ENCODE assay signal across 15 mouse cellular contexts in genomic region chr13:44408619-44408959, GRCm38 (mm10).
DNase-seq lines count a peak whose midpoint lies in the region; ATAC-seq and TF ChIP-seq lines count a peak whose summit lies in the region.
"Had no signal": no experiment of that assay in that cellular context is flagged by ENCODE, and none has a peak within 500 bp of the region (broad histone marks: within the 10 kb centered on the region; RNA-seq: fewer than 3 reads in every experiment).

No protein-coding gene starts in this region.

- TF ChIP-seq EP300 in heart, adult 2 months (IDR thresholded peaks at IDR 0.05; ENCODE audit: insufficient read depth, low read depth, low read length): no peak

- 58% methylated on average over 6 of the region's 6 CpGs for WGBS in heart, adult 2 months
- 60% methylated on average over 6 of the region's 6 CpGs for WGBS in kidney, adult 2 months
- WGBS in liver, embryonic 15.5 days (ENCODE audit: insufficient replicate concordance): 62% methylated on average over 6 of the region's 6 CpGs
- 65% methylated on average over 6 of the region's 6 CpGs for WGBS in liver, embryonic 12.5 days (ENCODE audit: insufficient replicate concordance)

- H3K36me3 ChIP-seq in heart, adult 2 months (ENCODE audit: control insufficient read depth, insufficient read depth, low read length): 0 out of 2 replicates have a peak, but pooled peaks cover 2% of the 10 kb centered on the region
- H3K36me3 ChIP-seq in kidney, adult 2 months (ENCODE audit: control insufficient read depth, insufficient read depth, low read length): no peaks in the 10 kb centered on the region
- H3K36me3 ChIP-seq in liver, embryonic 15.5 days (replicated peaks): no peaks in the 10 kb centered on the region
- no peaks in the 10 kb centered on the region for H3K36me3 ChIP-seq in liver, embryonic 12.5 days
- H3K36me3 ChIP-seq: forebrain, embryonic 12.5 days; limb, embryonic 13.5 days; lung, embryonic 15.5 days; neural tube, embryonic 15.5 days; stomach, embryonic 15.5 days had no signal

- H3K79me2 ChIP-seq in heart, adult 2 months (replicated peaks; ENCODE audit: control insufficient read depth, insufficient read depth, low read length): no peaks in the 10 kb centered on the region

- H3K4me2 ChIP-seq in liver, embryonic 15.5 days: no peak overlapping the region
- H3K4me2 ChIP-seq in liver, embryonic 12.5 days: no peak overlapping the region
- H3K4me2 ChIP-seq: forebrain, embryonic 12.5 days; lung, embryonic 15.5 days; neural tube, embryonic 15.5 days; stomach, embryonic 15.5 days had no signal

- peak in 1 of 2 experiments; percentile 20 for DNase-seq in heart, adult 2 months
- DNase-seq in heart, postnatal 25 days (ENCODE audit: low spot score): no peak
- DNase-seq in kidney, adult 2 months: no peak
- DNase-seq in kidney, postnatal 4 days: no peak
- no peak for DNase-seq in testis, postnatal 10 days (ENCODE audit: low spot score)
- no peak for DNase-seq in thymus, adult 18-20 months

- ATAC-seq in liver, embryonic 15.5 days (ENCODE audit: insufficient read depth): no peak
- ATAC-seq in liver, embryonic 12.5 days: no peak
- ATAC-seq: midbrain, embryonic 16.5 days had no signal

- intact Hi-C loops in heart, adult 2 months (cut with DNase I): loop anchor here (2.0 to 5.0 kb wide), 3 partner anchors 36 to 180 kb away; no protein-coding TSS in a partner anchor
- intact Hi-C loops in heart, postnatal 25 days (cut with DNase I): loop anchor here (5.0 kb wide), 1 partner anchor 176 kb away; no protein-coding TSS in a partner anchor

- no peak for TF ChIP-seq CTCF in heart, adult 2 months (IDR thresholded peaks at IDR 0.05)
- TF ChIP-seq CTCF in kidney, adult 2 months (conservative IDR thresholded peaks at IDR 0.05; ENCODE audit: insufficient read depth, insufficient read length, low read depth, low read length): no peak

- H3K4me1 ChIP-seq in heart, adult 2 months (ENCODE audit: control insufficient read depth, insufficient read depth, low read length): peaks cover 11% of the 10 kb centered on the region
- peaks cover 21% of the 10 kb centered on the region for H3K4me1 ChIP-seq in kidney, adult 2 months (ENCODE audit: control insufficient read depth, insufficient read depth, low read length)
- H3K4me1 ChIP-seq in liver, embryonic 15.5 days (replicated peaks): peaks cover 7% of the 10 kb centered on the region
- peaks cover 5% of the 10 kb centered on the region; the same call in 1 of the 2 replicates for H3K4me1 ChIP-seq in liver, embryonic 12.5 days
- H3K4me1 ChIP-seq: forebrain, embryonic 12.5 days; neural tube, embryonic 15.5 days had no signal

- H3K4me3 ChIP-seq in heart, adult 2 months: no peak overlapping the region
- no peak overlapping the region for H3K4me3 ChIP-seq in kidney, adult 2 months (ENCODE audit: insufficient read depth, low read depth, low read length)
- no peak overlapping the region for H3K4me3 ChIP-seq in liver, embryonic 15.5 days (replicated peaks)
- no peak overlapping the region for H3K4me3 ChIP-seq in liver, embryonic 12.5 days
- H3K4me3 ChIP-seq: forebrain, embryonic 12.5 days; limb, embryonic 13.5 days; lung, embryonic 15.5 days; neural tube, embryonic 15.5 days; stomach, embryonic 15.5 days had no signal

- no peaks in the 10 kb centered on the region for H3K27me3 ChIP-seq in heart, adult 2 months (ENCODE audit: control insufficient read depth, insufficient read depth, low read length)
- H3K27me3 ChIP-seq in kidney, adult 2 months (replicated peaks; ENCODE audit: control insufficient read depth, insufficient read depth, low read length): no peaks in the 10 kb centered on the region
- H3K27me3 ChIP-seq in liver, embryonic 15.5 days: no peaks in the 10 kb centered on the region
- H3K27me3 ChIP-seq in liver, embryonic 12.5 days (replicated peaks): no peaks in the 10 kb centered on the region
- H3K27me3 ChIP-seq: CH12.LX; forebrain, embryonic 12.5 days; lung, embryonic 15.5 days; neural tube, embryonic 15.5 days; stomach, embryonic 15.5 days had no signal

- H3K9me3 ChIP-seq in liver, embryonic 15.5 days (replicated peaks): no peaks in the 10 kb centered on the region
- H3K9me3 ChIP-seq in liver, embryonic 12.5 days (replicated peaks): no peaks in the 10 kb centered on the region
- H3K9me3 ChIP-seq: forebrain, embryonic 12.5 days; limb, embryonic 13.5 days; lung, embryonic 15.5 days; neural tube, embryonic 15.5 days; stomach, embryonic 15.5 days had no signal

- no peak overlapping the region for H3K9ac ChIP-seq in heart, adult 2 months (ENCODE audit: low read depth, low read length)
- H3K9ac ChIP-seq in liver, embryonic 15.5 days: no peak overlapping the region
- no peak overlapping the region for H3K9ac ChIP-seq in liver, embryonic 12.5 days
- H3K9ac ChIP-seq: forebrain, embryonic 12.5 days; limb, embryonic 13.5 days; lung, embryonic 15.5 days; neural tube, embryonic 15.5 days; stomach, embryonic 15.5 days had no signal

- H3K27ac ChIP-seq in heart, adult 2 months: peak overlapping the region; percentile 67
- H3K27ac ChIP-seq in kidney, adult 2 months (ENCODE audit: insufficient read depth, low read depth, low read length): peak overlapping the region; percentile 77
- H3K27ac ChIP-seq in liver, embryonic 15.5 days (replicated peaks): peak overlapping the region; percentile 55; the same call in 1 of the 2 replicates
- H3K27ac ChIP-seq in liver, embryonic 12.5 days: no peak overlapping the region
- H3K27ac ChIP-seq: forebrain, embryonic 12.5 days; limb, embryonic 13.5 days; neural tube, embryonic 15.5 days had no signal

- TF ChIP-seq POLR2A in heart, adult 2 months (IDR thresholded peaks at IDR 0.05; ENCODE audit: insufficient read depth, low read depth, low read length): no peak
- TF ChIP-seq POLR2A in kidney, adult 2 months (IDR thresholded peaks at IDR 0.05; ENCODE audit: low read depth, low read length): no peak
